Mouse (Mus musculus) heart, adult 2 months (tissue): Measurements from ENCODE around the gene Gm19684. TPM values are rescaled to one million over a fixed set of nuclear protein-coding genes. Genes with fewer than 3 reads are reported as not detected.
"Not testable (repeated sequence)": the region's sequence is repeated elsewhere in the genome, so short reads cannot be mapped to it uniquely, and the experiment has no call there.

Experiments used
- DNase-seq, 2 experiments: peaks; one replicate each; pipeline ENCODE4 v3.0.0; 2021
- H3K27ac ChIP-seq: fragments of 200-600 bp; 2 replicates; pipeline ENCODE4 v1.8.1; 2022
- H3K27me3 ChIP-seq: fragments of 200-500 bp; 2 replicates; pipeline ENCODE4 v1.6.1; 2012; ENCODE audit warnings: mild to moderate bottlenecking, low read length, inconsistent platforms, mixed read lengths; ENCODE audit not compliant: control insufficient read depth, insufficient read depth
- H3K36me3 ChIP-seq: fragments of 200-500 bp; 2 replicates; pipeline ENCODE4 v1.6.1; 2012; ENCODE audit warnings: low read length, inconsistent platforms; ENCODE audit not compliant: control insufficient read depth, insufficient read depth
- H3K4me1 ChIP-seq: fragments of 200-500 bp; 2 replicates; pipeline ENCODE4 v1.6.1; 2011; ENCODE audit warnings: low read length; ENCODE audit not compliant: control insufficient read depth, insufficient read depth
- H3K4me3 ChIP-seq: fragments of 200-600 bp; 2 replicates; pipeline ENCODE4 v1.8.1; 2022
- H3K79me2 ChIP-seq: fragments of 200-500 bp; replicated peaks from 2 replicates; pipeline ENCODE4 v1.6.1; 2012; ENCODE audit warnings: mild to moderate bottlenecking, inconsistent platforms, low read length, moderate library complexity, mixed read lengths; ENCODE audit not compliant: control insufficient read depth, insufficient read depth
- H3K9ac ChIP-seq: fragments of 200-500 bp; 2 replicates; pipeline ENCODE4 v1.6.1; 2012; ENCODE audit warnings: low read depth, mild to moderate bottlenecking, control low read depth, inconsistent platforms, low read length, mixed read lengths
- CTCF ChIP-seq: fragments of 200-600 bp; IDR thresholded peaks from 2 replicates; pipeline ENCODE4 v1.8.1; 2022; ENCODE audit warnings: antibody characterized with exemption, mild to moderate bottlenecking, moderate library complexity
- EP300 ChIP-seq: fragments of 200-500 bp; IDR thresholded peaks from 2 replicates; pipeline ENCODE4 v1.6.1; 2011; ENCODE audit warnings: low read depth, low read length, control low read depth; ENCODE audit not compliant: insufficient read depth
- POLR2A ChIP-seq: fragments of 200-500 bp; IDR thresholded peaks from 2 replicates; pipeline ENCODE4 v1.6.1; 2011; ENCODE audit warnings: mild to moderate bottlenecking, low read depth, low read length, control low read depth; ENCODE audit not compliant: insufficient read depth
- WGBS: fragments of 180-500 bp; shearing (Covaris S2); methylation state at CpG from one replicate; pipeline ENCODE4 v1.1.7; 2018; 5-methylcytosine and 5-hydroxymethylcytosine counted together
- intact Hi-C: fragments of 180-260 bp; cut with DNase I; formaldehyde crosslinking; loops from one replicate; pipeline ENCODE4 v1.15.1; 2025
- polyA plus RNA-seq: library from polyadenylated mRNA; depleted of rRNA; stranded (reverse); fragments of >200 nt; gene quantifications from 2 replicates; pipeline ENCODE4 v1.2.3, GENCODE M21; 2012; rRNA removed
- total RNA-seq, 2 experiments: library from RNA; stranded (reverse); gene quantifications; 2 replicates each; pipeline ENCODE4 v1.2.3; 2021

Gene Gm19684
- total and polyA plus RNA-seq, 3 experiments, result 0.16 to 0.23 TPM; not detected in 1

GRCm38 (mm10) chr17:36170287-36170814 is 48.9 kb downstream of the Gm19684 start:
- Histone ChIP-seq H3K27me3 (peaks cover 14% of the 10 kb centered on the region), H3K36me3 (no peaks in the 10 kb centered on the region), H3K4me1 (no peaks in the 10 kb centered on the region), H3K79me2 (no peaks in the 10 kb centered on the region), H3K27ac (no peak overlapping the region), H3K4me3 (no peak overlapping the region), H3K9ac (no peak overlapping the region)
- intact Hi-C loops, result no loop called here
- no peak for DNase-seq
- no peak for TF ChIP-seq EP300
- no peak for TF ChIP-seq CTCF
- TF ChIP-seq POLR2A, result no peak
- WGBS, result 41% methylated on average over 1 of the region's 1 CpGs

DNA sequence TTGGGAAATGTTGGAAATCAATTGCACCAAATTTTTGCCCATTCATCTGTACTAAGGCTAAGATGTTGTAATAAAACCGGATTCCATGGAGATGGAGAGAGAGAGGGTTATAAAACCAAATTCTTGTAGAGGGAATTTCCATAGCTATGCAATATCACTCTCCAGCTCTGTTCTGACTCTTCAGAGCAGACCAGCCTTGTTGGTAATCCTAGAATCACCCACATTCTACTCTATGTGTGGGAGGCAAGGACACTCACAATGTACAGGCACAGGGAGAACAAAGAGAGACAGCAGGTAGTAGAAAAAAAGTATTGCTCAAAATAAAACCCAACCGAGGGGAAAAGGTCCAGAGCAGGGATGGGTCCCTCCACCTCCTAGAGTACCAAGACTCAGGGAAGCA is 54.7 kb downstream of the Gm19684 start:
- DNase-seq, H3K4me3 ChIP-seq, H3K79me2 ChIP-seq, intact Hi-C loops, H3K27ac ChIP-seq, H3K4me1 ChIP-seq, H3K27me3 ChIP-seq, H3K9ac ChIP-seq, H3K36me3 ChIP-seq: not testable (repeated sequence)
- WGBS, result no CpG with 5 or more reads among the region's 2 CpGs

DNA sequence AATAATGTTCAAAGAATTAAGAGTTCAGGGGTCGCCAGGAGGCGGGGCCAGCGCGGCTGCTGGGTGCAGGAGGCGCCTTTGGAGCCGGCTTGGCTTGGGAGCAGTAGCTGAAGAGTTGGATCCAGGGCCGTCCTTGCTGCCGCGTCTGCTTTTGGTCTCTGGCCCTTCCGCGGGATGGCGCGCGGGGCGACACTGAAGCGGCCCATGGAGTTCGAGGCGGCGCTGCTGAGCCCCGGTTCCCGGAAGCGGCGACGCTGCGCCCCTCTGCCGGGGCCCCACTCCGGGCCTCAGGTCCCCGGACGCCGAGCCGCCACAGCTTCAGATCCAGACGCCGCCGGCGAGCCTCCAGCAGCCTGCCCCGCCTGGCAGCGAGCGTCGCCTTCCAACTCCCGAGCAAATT is 57.5 kb downstream of the Gm19684 start:
- H3K4me1 ChIP-seq, H3K36me3 ChIP-seq, intact Hi-C loops, H3K27ac ChIP-seq, H3K27me3 ChIP-seq, H3K4me3 ChIP-seq, H3K79me2 ChIP-seq, H3K9ac ChIP-seq: not testable (repeated sequence)
- DNase-seq, result peak; percentile 14 to 34
- under 1% methylated on average over 40 of the region's 40 CpGs for WGBS

Other genes with a start within 250 kb of the Gm19684 start
- gene Dhx16, start 241.9 kb upstream of the Gm19684 start, total RNA-seq, result 10 to 100 TPM; 19.3 to 20.3 TPM
- 27.7 and 38.0 TPM in 2 replicates for gene Dhx16, start 241.9 kb upstream of the Gm19684 start, polyA plus RNA-seq
- 100 to 1,000 TPM in 1 of 2 experiments, 10 to 100 TPM in 1; 99.4 to 116 TPM for gene 2310061I04Rik, start 224.2 kb upstream of the Gm19684 start, total RNA-seq
- gene 2310061I04Rik, start 224.2 kb upstream of the Gm19684 start, polyA plus RNA-seq, result 164 and 176 TPM in 2 replicates
- gene Atat1, start 211.6 kb upstream of the Gm19684 start, total RNA-seq, result 1 to 10 TPM; 6.0 TPM
- 22.0 and 24.3 TPM in 2 replicates for gene Atat1, start 211.6 kb upstream of the Gm19684 start, polyA plus RNA-seq
- gene Mrps18b, start 205.3 kb upstream of the Gm19684 start, total RNA-seq, result 10 to 100 TPM; 50.9 to 56.2 TPM
- gene Mrps18b, start 205.3 kb upstream of the Gm19684 start, polyA plus RNA-seq, result 76.0 and 99.7 TPM in 2 replicates
- 10 to 100 TPM; 26.4 to 40.9 TPM for gene Ppp1r10, start 205.2 kb upstream of the Gm19684 start, total RNA-seq
- 18.1 and 18.7 TPM in 2 replicates for gene Ppp1r10, start 205.2 kb upstream of the Gm19684 start, polyA plus RNA-seq
- 10 to 100 TPM; 63.0 to 75.2 TPM for gene Abcf1, start 151.9 kb upstream of the Gm19684 start, total RNA-seq
- gene Abcf1, start 151.9 kb upstream of the Gm19684 start, polyA plus RNA-seq, result 54.5 and 59.6 TPM in 2 replicates
- 10 to 100 TPM; 27.4 to 35.6 TPM for gene Gnl1, start 141.8 kb upstream of the Gm19684 start, total RNA-seq
- gene Gnl1, start 141.8 kb upstream of the Gm19684 start, polyA plus RNA-seq, result 17.0 and 18.2 TPM in 2 replicates
- gene Prr3, start 141.4 kb upstream of the Gm19684 start, total RNA-seq, result 1 to 10 TPM; 3.9 to 4.3 TPM
- gene Prr3, start 141.4 kb upstream of the Gm19684 start, polyA plus RNA-seq, result 6.8 and 7.6 TPM in 2 replicates
- gene H2-T24, start 101.1 kb upstream of the Gm19684 start, total RNA-seq, result 1 to 10 TPM; 7.5 to 9.6 TPM
- 4.3 and 9.4 TPM in 2 replicates for gene H2-T24, start 101.1 kb upstream of the Gm19684 start, polyA plus RNA-seq
- 10 to 100 TPM; 27.3 to 34.1 TPM for gene H2-T23, start 88.8 kb upstream of the Gm19684 start, total RNA-seq
- 43.4 and 46.4 TPM in 2 replicates for gene H2-T23, start 88.8 kb upstream of the Gm19684 start, polyA plus RNA-seq
- gene H2-T22, start 78.9 kb upstream of the Gm19684 start, total RNA-seq, result 10 to 100 TPM in 1 of 2 experiments, 1 to 10 TPM in 1; 7.4 to 10.6 TPM
- 23.4 and 23.8 TPM in 2 replicates for gene H2-T22, start 78.9 kb upstream of the Gm19684 start, polyA plus RNA-seq
- not detected for gene Gm6034, start 78.7 kb upstream of the Gm19684 start, total RNA-seq
- not detected in 2 replicates for gene Gm6034, start 78.7 kb upstream of the Gm19684 start, polyA plus RNA-seq
- 1 to 10 TPM; 3.5 to 4.4 TPM for gene Gm11127, start 63.3 kb upstream of the Gm19684 start, total RNA-seq
- not detected in 2 replicates for gene Gm11127, start 63.3 kb upstream of the Gm19684 start, polyA plus RNA-seq
- gene Gm7030, start 7.7 kb downstream of the Gm19684 start, total RNA-seq, result not detected
- gene Gm7030, start 7.7 kb downstream of the Gm19684 start, polyA plus RNA-seq, result not detected in 2 replicates
- gene Gm8909, start 46.9 kb downstream of the Gm19684 start, total RNA-seq, result under 1 TPM in 1 of 2 experiments, not detected in 1; 0.29 TPM
- not detected in 2 replicates for gene Gm8909, start 46.9 kb downstream of the Gm19684 start, polyA plus RNA-seq
- gene H2-T3, start 68.6 kb downstream of the Gm19684 start, total RNA-seq, result not detected
- not detected in 2 replicates for gene H2-T3, start 68.6 kb downstream of the Gm19684 start, polyA plus RNA-seq
- gene Rpp21, start 136.4 kb downstream of the Gm19684 start, total RNA-seq, result 10 to 100 TPM; 35.5 to 43.8 TPM
- 49.8 and 59.1 TPM in 2 replicates for gene Rpp21, start 136.4 kb downstream of the Gm19684 start, polyA plus RNA-seq
- gene Trim39, start 150.6 kb downstream of the Gm19684 start, total RNA-seq, result 1 to 10 TPM; 6.7 to 7.6 TPM
- 6.0 and 8.7 TPM in 2 replicates for gene Trim39, start 150.6 kb downstream of the Gm19684 start, polyA plus RNA-seq
- not detected for gene H2-M10.2, start 164.8 kb downstream of the Gm19684 start, total RNA-seq
- not detected in 2 replicates for gene H2-M10.2, start 164.8 kb downstream of the Gm19684 start, polyA plus RNA-seq
- not detected for gene H2-M10.1, start 204.5 kb downstream of the Gm19684 start, total RNA-seq
- gene H2-M10.1, start 204.5 kb downstream of the Gm19684 start, polyA plus RNA-seq, result not detected in 2 replicates
- not detected for gene H2-M10.3, start 246.7 kb downstream of the Gm19684 start, total RNA-seq
- gene H2-M10.3, start 246.7 kb downstream of the Gm19684 start, polyA plus RNA-seq, result not detected in 2 replicates